Mouse (Mus musculus) right cerebral cortex, postnatal 36 days (tissue): ENCODE data around the gene Spr.
"Not testable (repeated sequence)": the region's sequence is repeated elsewhere in the genome, so short reads cannot be mapped to it uniquely, and the experiment has no call there.

Experiments
- DNase-seq, 2 experiments: peaks; one replicate each; pipeline ENCODE4 v3.0.0; 2022; ENCODE audit warnings: low spot score in 2 of 2, mixed read lengths in 1 of 2

Gene Spr

GRCm38 (mm10) chr6:85137217-85138035 lies at the start of gene Spr:
Gene Spr, minus strand, starts transcription at chr6:85137766.
- peak; percentile 79 to 84 for DNase-seq

- DNase-seq = no peak
Observed at GRCm38 (mm10) chr6:85186744-85187059, 49.1 kb upstream of the Spr start.

GRCm38 (mm10) chr6:85186033-85186743 lies 48.6 kb upstream of the Spr start:
- no peak for DNase-seq

- DNase-seq = no peak
Observed at GRCm38 (mm10) chr6:85183951-85184350, 46.4 kb upstream of the Spr start.

GRCm38 (mm10) chr6:85180036-85180435 lies 42.5 kb upstream of the Spr start:
- no peak for DNase-seq

- no peak for DNase-seq
Observed at GRCm38 (mm10) chr6:85179569-85179968, 42.0 kb upstream of the Spr start.

- no peak for DNase-seq
Observed at GRCm38 (mm10) chr6:85165440-85165921, 27.9 kb upstream of the Spr start.

- DNase-seq = peak; percentile 62
Observed at GRCm38 (mm10) chr6:85160201-85160923, 22.8 kb upstream of the Spr start.

- peak in 1 of 2 experiments; percentile 16 for DNase-seq
Observed at GRCm38 (mm10) chr6:85159092-85159760, 21.7 kb upstream of the Spr start.

- not testable (repeated sequence) for DNase-seq
Observed at GRCm38 (mm10) chr6:85158040-85158804, 20.7 kb upstream of the Spr start.

GRCm38 (mm10) chr6:85156551-85156950 lies 19.0 kb upstream of the Spr start:
- not testable (repeated sequence) for DNase-seq

- DNase-seq = no peak
Observed at GRCm38 (mm10) chr6:85154861-85155528, 17.4 kb upstream of the Spr start.

- peak; percentile 51 to 59 for DNase-seq
Observed at GRCm38 (mm10) chr6:85153970-85154540, 16.5 kb upstream of the Spr start.

- no peak for DNase-seq
Observed at GRCm38 (mm10) chr6:85150386-85150785, 12.8 kb upstream of the Spr start.

- DNase-seq = no peak
Observed at GRCm38 (mm10) chr6:85147636-85148035, 10.1 kb upstream of the Spr start.

- no peak for DNase-seq
Observed at GRCm38 (mm10) chr6:85144466-85144865, 6.9 kb upstream of the Spr start.

- DNase-seq = peak in 1 of 2 experiments; percentile 34
Observed at GRCm38 (mm10) chr6:85141013-85141412, 3.4 kb upstream of the Spr start.

GRCm38 (mm10) chr6:85139534-85139933 lies 2.0 kb upstream of the Spr start:
- no peak for DNase-seq

- DNase-seq = not testable (repeated sequence)
Observed at GRCm38 (mm10) chr6:85136784-85137183, 782 bp downstream of the Spr start.

- not testable (repeated sequence) for DNase-seq
Observed at GRCm38 (mm10) chr6:85132794-85133193, 4.8 kb downstream of the Spr start.
